Comparison of ENCODE assay signal across 1 mouse cellular context in genomic region chr7:19508924-19509568, GRCm38 (mm10).
TF ChIP-seq lines count a peak whose summit lies in the region.

No protein-coding gene starts in this region.

TF ChIP-seq in CH12.LX, 34 proteins besides CTCF, POLR2A, EP300 and RAD21:
- no peak for TF ChIP-seq CHD2 (IDR thresholded peaks at IDR 0.05; ENCODE audit: low read length)
- TF ChIP-seq MEF2A (IDR thresholded peaks at IDR 0.05; ENCODE audit: borderline replicate concordance, low read depth, low read length), result 0 out of 2 replicates have a peak, but pooled peaks have one; percentile 7
- no peak for TF ChIP-seq RCOR1 (conservative IDR thresholded peaks at IDR 0.05; ENCODE audit: low read depth, low read length)
- TF ChIP-seq ZC3H11A (IDR thresholded peaks at IDR 0.05; ENCODE audit: low read depth, low read length), result no peak
